Mouse (Mus musculus): ENCODE data around the gene Krt84.

Gene Krt84

DNA sequence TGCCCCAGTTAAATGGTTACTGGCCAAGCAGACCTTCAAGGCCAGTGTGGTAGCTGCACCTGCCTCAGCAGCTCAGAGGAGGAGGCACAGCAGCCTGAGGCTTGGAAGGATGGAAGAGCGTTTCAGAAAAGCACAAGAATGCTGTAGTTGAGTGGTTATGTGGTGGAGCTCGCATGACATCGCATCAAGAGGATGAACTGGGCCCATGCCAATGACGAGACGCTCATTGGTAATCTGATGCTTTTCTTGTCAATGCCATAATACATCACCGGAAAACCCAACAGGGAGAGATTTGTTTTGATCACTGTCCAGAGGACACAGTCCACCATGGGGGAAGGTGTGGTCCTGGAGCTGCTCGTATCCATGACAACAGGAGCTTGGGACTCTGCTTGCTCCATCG is 37.4 kb downstream of the Krt84 start:
- DNase-seq (ENCODE audit: low read depth, low spot score), result no peak

DNA sequence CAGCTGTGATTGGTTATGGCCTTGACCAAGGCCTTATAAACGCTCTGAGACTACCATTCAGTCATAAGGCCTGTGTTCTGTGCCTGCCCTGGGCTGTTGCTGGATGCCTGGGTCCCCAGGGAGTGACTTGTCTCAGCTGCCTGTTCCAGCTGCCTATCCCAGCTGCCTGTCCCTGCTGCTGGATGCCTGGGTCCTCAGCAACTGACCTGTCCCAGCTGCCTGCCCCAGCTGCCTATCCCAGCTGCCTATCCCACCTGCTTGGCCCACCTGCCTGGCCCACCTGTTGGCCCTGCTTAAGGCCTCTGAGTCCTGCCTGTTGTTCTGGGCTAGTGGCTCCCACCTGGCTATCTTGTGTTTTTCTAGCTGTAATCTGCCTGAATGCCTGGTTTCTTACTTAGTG is 38.4 kb downstream of the Krt84 start:
- DNase-seq (ENCODE audit: low read depth, low spot score), result no peak

DNA sequence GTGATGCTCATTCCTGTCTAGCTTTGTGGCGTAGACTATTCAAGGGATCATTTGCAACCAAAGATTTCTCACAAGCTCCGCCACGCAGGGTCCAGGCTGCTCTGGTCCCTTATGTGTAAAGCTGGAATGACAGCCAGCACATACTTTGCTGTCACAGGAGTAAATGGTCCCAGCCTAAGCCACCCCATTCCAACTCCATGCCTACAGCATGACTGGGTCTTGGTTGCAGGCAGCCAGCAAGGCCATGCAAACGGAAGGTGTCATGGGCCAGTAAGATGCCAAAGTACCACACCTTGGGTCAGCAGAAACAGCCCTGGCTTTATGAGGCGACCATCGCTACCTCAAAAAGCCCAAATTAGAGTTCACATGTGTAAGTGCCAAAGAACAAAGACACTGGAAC is 38.9 kb downstream of the Krt84 start:
- DNase-seq (ENCODE audit: low read depth, low spot score), result no peak

DNA sequence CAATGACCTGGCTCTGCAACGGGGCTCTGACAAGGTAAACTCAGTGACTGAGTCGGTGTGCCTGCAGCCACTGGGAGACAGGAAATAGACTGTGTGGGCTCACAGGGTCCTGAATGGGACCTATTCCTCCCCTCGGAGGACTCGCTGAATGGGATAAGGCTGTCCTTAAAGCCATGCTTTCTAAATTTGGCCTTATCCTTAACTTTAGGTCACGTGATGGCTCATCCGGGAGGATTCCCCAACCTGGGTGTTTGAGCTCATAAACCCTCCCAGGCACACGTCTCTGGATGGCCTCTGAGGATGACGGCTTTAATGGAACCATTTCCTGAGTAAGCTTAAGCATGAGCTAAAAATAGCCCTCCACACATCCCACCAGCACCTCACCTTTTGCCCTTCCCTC is 39.9 kb downstream of the Krt84 start:
- DNase-seq (ENCODE audit: low read depth, low spot score), result no peak

DNA sequence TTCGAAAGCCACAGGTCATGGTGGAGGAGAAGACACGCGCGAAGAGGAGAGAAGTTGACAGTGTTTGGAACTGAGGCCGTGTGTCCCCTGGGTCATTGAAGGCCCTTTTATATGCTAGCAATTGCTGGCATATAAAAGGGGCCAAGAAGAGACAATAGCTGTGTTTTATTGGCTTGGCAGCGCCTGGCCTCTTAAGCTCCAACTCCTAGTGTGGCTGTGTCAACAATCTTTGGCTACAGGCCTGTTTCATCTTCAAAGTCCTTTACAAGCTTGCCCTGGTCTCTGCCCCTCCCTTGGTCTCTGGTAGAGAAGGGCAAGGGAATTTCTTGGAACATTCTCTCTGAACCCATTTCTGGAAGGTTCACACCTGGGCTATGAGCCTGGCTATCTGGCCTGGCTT is 41.2 kb downstream of the Krt84 start, which contains the start of gene Krt83:
Krt83 (minus strand) TSS at position 82 of the 400 bp plus-strand sequence.
- no peak for DNase-seq (ENCODE audit: low read depth, low spot score)

DNA sequence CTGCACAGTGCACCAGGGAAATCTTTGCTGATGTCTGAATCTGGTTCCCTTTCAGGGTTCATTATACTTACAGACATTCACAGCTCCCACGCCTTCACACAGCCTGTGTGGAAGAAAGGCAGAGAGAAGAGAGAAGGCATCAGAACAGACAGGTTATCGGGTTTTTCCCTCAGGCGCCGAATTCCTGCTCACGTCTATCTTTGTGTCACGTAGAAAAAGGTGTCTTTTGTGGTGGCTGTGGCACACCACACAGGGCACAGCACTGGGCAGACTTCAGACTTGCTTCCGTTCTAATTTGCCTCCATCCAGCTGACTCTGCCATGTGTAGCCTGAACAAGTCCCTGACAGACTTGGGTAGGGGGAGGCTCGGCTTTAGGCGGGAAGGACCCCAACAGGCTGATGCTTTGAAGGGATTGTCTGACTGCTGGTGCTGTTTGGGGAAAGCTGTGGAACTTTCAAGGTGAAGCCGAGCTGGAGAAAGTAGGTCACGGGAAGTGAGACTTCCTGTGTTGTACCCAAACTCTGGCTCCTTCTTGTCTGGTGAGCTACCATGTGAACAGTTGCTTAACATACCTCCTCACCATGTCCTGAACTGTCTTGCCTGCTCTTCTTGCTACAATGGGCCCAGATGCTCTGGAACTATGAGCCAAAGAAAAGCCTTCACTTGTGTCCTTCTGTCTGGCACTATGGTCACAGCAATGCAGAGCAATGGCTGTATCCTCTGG is 46.5 kb downstream of the Krt84 start:
- no peak for DNase-seq (ENCODE audit: low read depth, low spot score)

DNA sequence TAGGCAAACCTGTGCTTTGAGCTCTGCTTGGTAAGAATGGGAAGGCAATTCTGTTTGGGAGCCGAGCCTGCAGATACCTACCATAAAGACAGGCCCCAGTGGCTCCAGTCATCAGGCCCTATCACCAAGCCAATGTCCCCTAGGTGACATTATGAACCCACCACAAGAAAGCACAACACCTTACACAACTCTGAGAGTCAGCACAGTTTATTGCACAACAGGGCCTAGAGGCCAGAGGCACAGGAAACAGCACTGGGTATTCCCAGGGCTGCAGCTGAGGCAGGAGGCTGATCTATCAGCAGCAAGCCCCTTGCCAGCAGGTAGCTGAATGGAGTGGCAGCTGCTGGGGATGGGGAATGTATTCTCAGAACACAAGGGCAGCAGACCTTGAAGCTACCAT is 47.7 kb downstream of the Krt84 start:
- no peak for DNase-seq (ENCODE audit: low read depth, low spot score)

DNA sequence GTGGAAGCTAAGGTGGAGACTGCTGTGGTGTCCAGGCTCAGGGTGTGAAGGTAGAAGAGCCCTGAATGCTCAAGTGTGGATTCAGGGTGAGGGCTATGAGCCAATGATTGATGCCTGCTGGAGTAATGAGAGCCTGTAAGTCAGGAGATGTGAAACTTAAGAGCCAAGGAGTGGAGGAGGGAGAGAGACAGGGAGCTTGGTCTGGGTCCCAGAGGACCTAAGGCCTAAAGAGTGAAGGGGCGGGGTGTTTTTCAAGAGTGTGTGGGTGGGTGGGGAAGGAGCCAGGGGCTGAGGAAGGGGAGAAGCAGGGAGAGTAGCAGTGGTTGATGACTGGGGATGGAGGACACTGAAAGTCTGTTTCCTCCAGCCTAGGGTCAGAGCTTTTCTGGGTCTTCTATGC is 49.0 kb downstream of the Krt84 start:
- DNase-seq (ENCODE audit: low read depth, low spot score), result no peak

DNA sequence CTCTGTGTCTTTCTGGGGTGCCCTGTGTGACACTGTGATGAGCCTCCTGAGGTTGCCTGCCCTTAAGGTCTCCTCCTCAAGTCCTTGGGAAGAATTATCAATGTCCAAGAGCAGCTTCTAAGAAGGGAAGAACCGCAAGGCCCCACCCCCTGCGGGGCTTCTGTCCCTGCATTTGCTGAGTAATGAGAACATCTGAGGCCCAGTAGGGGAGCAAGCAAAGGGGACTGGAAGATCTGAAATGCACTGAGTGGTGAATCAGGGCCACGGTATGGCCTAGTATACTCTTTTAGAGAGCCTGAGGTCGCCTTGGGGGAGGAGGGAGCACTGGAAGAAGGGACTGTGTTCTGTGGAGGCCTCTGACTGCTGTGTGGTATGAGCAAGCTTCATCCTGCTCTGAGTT is 50.6 kb downstream of the Krt84 start:
- no peak for DNase-seq (ENCODE audit: low read depth, low spot score)

DNA sequence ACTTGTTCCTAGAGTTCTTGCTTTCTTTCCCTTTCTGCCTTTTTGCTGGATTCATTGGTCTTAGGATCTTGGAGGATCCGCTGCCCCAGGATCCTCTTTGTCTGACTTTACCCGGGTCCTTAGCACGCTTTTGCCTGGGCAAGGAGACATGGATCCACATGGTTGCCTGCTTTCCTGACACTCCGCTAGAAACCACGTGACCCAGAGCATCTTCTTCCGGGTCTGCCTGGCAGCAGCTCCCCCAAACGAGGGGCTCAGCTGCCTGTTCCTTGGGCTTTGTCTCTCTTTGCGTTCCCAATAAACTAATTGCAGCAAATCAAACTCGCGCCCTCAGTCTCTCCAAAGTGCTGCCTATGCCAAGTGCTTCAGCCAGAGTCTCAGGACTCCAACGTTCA is 53.0 kb downstream of the Krt84 start:
- DNase-seq (ENCODE audit: low read depth, low spot score), result no peak

DNA sequence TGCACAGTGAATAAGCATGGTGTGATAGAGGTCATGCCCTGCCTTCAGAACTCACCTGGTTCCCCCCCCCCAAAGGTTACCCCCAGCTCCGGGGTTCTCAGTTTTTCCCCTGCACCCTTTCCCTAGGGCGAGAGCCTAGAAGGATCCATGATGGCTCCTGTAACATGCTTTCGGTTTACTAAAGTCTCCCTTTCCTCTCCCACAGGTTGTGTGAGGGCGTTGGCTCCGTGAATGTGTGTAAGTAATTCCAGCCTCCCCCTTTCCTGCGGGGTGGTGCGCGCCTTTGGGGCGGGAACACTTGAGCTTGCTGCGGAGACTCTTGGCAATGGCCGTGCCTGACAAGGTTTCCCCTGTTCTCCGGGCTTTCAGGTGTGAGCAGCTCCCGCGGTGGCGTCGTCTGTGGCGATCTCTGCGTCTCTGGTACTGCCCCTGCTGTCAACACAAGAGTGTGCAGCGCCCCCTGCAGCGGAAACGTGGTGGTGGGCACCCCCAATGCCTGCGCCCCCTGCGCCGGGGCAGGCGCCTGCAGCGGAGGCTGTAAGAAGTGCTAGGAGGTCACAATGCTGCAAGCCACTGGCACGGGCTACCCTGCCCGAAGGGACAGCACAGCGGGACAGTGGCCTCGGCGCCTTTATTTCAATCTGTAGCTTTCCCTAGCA is 53.5 kb downstream of the Krt84 start:
- DNase-seq (ENCODE audit: low read depth, low spot score), result peak; percentile 32

All from forelimb bud, embryonic 11.5 days (tissue).